Mouse (Mus musculus): Measurements from ENCODE around the gene Bad. TPM values are rescaled to one million over a fixed set of nuclear protein-coding genes. Genes with fewer than 3 reads are reported as not detected.

Gene Bad
- total RNA-seq, 2 experiments from 2014 or later, result 12.0 to 20.5 TPM

Other genes starting within 250 kb of the Bad start
- gene Rps6ka4, start 101.2 kb upstream of the Bad start, total RNA-seq (2023), result 10 to 100 TPM; 40.2 to 46.5 TPM
- gene Ccdc88b, start 83.7 kb upstream of the Bad start, total RNA-seq (2023), result 100 to 1,000 TPM in 1 of 2 experiments, 10 to 100 TPM in 1; 92.8 to 115 TPM
- 100 to 1,000 TPM; 122 to 142 TPM for gene Trmt112, start 32.2 kb upstream of the Bad start, total RNA-seq (2023)
- 10 to 100 TPM; 66.4 to 71.5 TPM for gene Prdx5, start 31.8 kb upstream of the Bad start, total RNA-seq (2023)
- gene Esrra, start 20.0 kb upstream of the Bad start, total RNA-seq (2023), result 10 to 100 TPM; 34.4 to 41.3 TPM
- gene Catsperz, start 16.5 kb upstream of the Bad start, total RNA-seq (2023), result not detected
- gene Kcnk4, start 7.3 kb upstream of the Bad start, total RNA-seq (2023), result not detected
- 10 to 100 TPM in 1 of 2 experiments, 1 to 10 TPM in 1; 8.3 to 10.8 TPM for gene Gpr137, start 619 bp downstream of the Bad start, total RNA-seq (2023)
- 100 to 1,000 TPM; 130 to 155 TPM for gene Ppp1r14b, start 33.1 kb downstream of the Bad start, total RNA-seq (2023)
- 10 to 100 TPM; 13.8 TPM for gene Plcb3, start 34.6 kb downstream of the Bad start, total RNA-seq (2023)
- 10 to 100 TPM; 17.0 to 22.9 TPM for gene Fkbp2, start 38.6 kb downstream of the Bad start, total RNA-seq (2023)
- 10 to 100 TPM; 10.7 to 13.1 TPM for gene Vegfb, start 45.8 kb downstream of the Bad start, total RNA-seq (2023)
- gene Dnajc4, start 50.7 kb downstream of the Bad start, total RNA-seq (2023), result 10 to 100 TPM; 25.1 to 28.3 TPM
- gene Nudt22, start 54.3 kb downstream of the Bad start, total RNA-seq (2023), result 1 to 10 TPM; 4.2 to 8.3 TPM
- gene Trpt1, start 54.3 kb downstream of the Bad start, total RNA-seq (2023), result 1 to 10 TPM; 2.1 to 3.4 TPM
- gene Fermt3, start 77.6 kb downstream of the Bad start, total RNA-seq (2023), result 100 to 1,000 TPM; 179 to 199 TPM
- 100 to 1,000 TPM; 105 to 157 TPM for gene Stip1, start 98.1 kb downstream of the Bad start, total RNA-seq (2023)
- 10 to 100 TPM; 12.1 to 16.4 TPM for gene Macrod1, start 114.9 kb downstream of the Bad start, total RNA-seq (2023)
- gene Flrt1, start 163.9 kb downstream of the Bad start, total RNA-seq (2023), result not detected

Data from T-cell, adult 66 days (primary cell).